In genomic region chr13:55721516-55721915, GRCm38 (mm10) we compare ENCODE assay signal across 22 mouse cellular contexts. TPM values are rescaled to one million over a fixed set of nuclear protein-coding genes. Genes with fewer than 3 reads are reported as not detected.
DNase-seq lines count a peak whose midpoint lies in the region; ATAC-seq and TF ChIP-seq lines count a peak whose summit lies in the region.
"Had no signal": no experiment of that assay in that cellular context is flagged by ENCODE, and none has a peak within 500 bp of the region (broad histone marks: within the 10 kb centered on the region; RNA-seq: fewer than 3 reads in every experiment).

No protein-coding gene starts in this region.

- peaks cover 16% of the 10 kb centered on the region for H3K4me1 ChIP-seq in cerebellum, adult 2 months (ENCODE audit: control insufficient read depth, insufficient read depth, low read length)
- H3K4me1 ChIP-seq in heart, embryonic 12.5 days (replicated peaks): no peaks in the 10 kb centered on the region
- H3K4me1 ChIP-seq: heart, embryonic 15.5 days had no signal

- no peaks in the 10 kb centered on the region for H3K27me3 ChIP-seq in cerebellum, adult 2 months (ENCODE audit: control insufficient read depth, insufficient read depth, low read length)
- no peaks in the 10 kb centered on the region for H3K27me3 ChIP-seq in heart, embryonic 12.5 days (replicated peaks)
- H3K27me3 ChIP-seq: heart, embryonic 15.5 days; limb, embryonic 13.5 days; liver, embryonic 12.5 days; neural tube, embryonic 12.5 days had no signal

- TF ChIP-seq POLR2A in cerebellum, adult 2 months (IDR thresholded peaks at IDR 0.05; ENCODE audit: borderline replicate concordance, insufficient read depth, low read length): no peak

- ATAC-seq in heart, embryonic 12.5 days (ENCODE audit: insufficient number of reproducible peaks, low FRiP score): no peak
- ATAC-seq: forebrain, postnatal 0 days; liver, embryonic 12.5 days had no signal

- no peak overlapping the region for H3K4me3 ChIP-seq in left cerebral cortex, adult 2 months
- H3K4me3 ChIP-seq in cerebellum, adult 2 months (replicated peaks; ENCODE audit: insufficient read depth, low read depth, low read length): peak overlapping the region; percentile 10
- H3K4me3 ChIP-seq in heart, embryonic 12.5 days: no peak overlapping the region
- H3K4me3 ChIP-seq: heart, embryonic 15.5 days; limb, embryonic 13.5 days; liver, embryonic 12.5 days; neural tube, embryonic 12.5 days had no signal

- DNase-seq in left cerebral cortex, adult 2 months (ENCODE audit: extremely low spot score in 1 of 2, low spot score in 2 of 2): no peak
- DNase-seq in left cerebral cortex, adult 11 months (ENCODE audit: low spot score): no peak
- peak; percentile 54 for DNase-seq in cerebellum, adult 11 months
- peak; percentile 66 to 76 for DNase-seq in cerebellum, adult 2 months
- peak; percentile 69 to 78 for DNase-seq in cerebellum, postnatal 25 days
- no peak for DNase-seq in heart, adult 18-20 months
- DNase-seq: adrenal gland, adult 2 months; forebrain, postnatal 0 days; gastrocnemius, postnatal 36 days; heart, postnatal 36 days; kidney, adult 11 months; lung, adult 18-20 months; lung, postnatal 10 days; right cerebral cortex, postnatal 4 days; thymus, postnatal 36 days had no signal

- no peak overlapping the region for H3K4me2 ChIP-seq in heart, embryonic 12.5 days
- H3K4me2 ChIP-seq: heart, embryonic 15.5 days; limb, embryonic 13.5 days; liver, embryonic 12.5 days; midbrain, embryonic 11.5 days; neural tube, embryonic 12.5 days had no signal

- no peak for TF ChIP-seq CTCF in left cerebral cortex, adult 2 months (IDR thresholded peaks at IDR 0.05)
- TF ChIP-seq CTCF in cerebellum, adult 2 months (IDR thresholded peaks at IDR 0.05; ENCODE audit: borderline replicate concordance, insufficient read depth, low read depth, low read length): no peak

- WGBS in cerebellum, adult 2 months: 8% methylated on average over 8 of the region's 8 CpGs
- WGBS in heart, embryonic 12.5 days: 77% methylated on average over 8 of the region's 8 CpGs

- H3K9ac ChIP-seq in heart, embryonic 12.5 days: no peak overlapping the region
- H3K9ac ChIP-seq: forebrain, postnatal 0 days; heart, embryonic 15.5 days; limb, embryonic 13.5 days; liver, embryonic 12.5 days; neural tube, embryonic 12.5 days had no signal

- intact Hi-C loops in left cerebral cortex, adult 2 months (cut with DNase I): no loop called here

- no peaks in the 10 kb centered on the region; the same call in 1 of the 2 replicates for H3K9me3 ChIP-seq in heart, embryonic 12.5 days (replicated peaks)
- H3K9me3 ChIP-seq: heart, embryonic 15.5 days; limb, embryonic 13.5 days; liver, embryonic 12.5 days; neural tube, embryonic 12.5 days had no signal

- peaks cover 64% of the 10 kb centered on the region for H3K36me3 ChIP-seq in heart, embryonic 12.5 days

- peak overlapping the region; percentile 47 for H3K27ac ChIP-seq in left cerebral cortex, adult 2 months
- H3K27ac ChIP-seq in cerebellum, adult 2 months (ENCODE audit: insufficient read depth, low read length): peak overlapping the region; percentile 23; the same call in 1 of the 2 replicates
- no peak overlapping the region for H3K27ac ChIP-seq in heart, embryonic 12.5 days (ENCODE audit: poor library complexity, severe bottlenecking)
- H3K27ac ChIP-seq: heart, embryonic 15.5 days; kidney, postnatal 0 days; limb, embryonic 13.5 days; liver, embryonic 12.5 days; neural tube, embryonic 12.5 days had no signal

RNA-seq across cellular contexts. Expression of gene Pcbd2, which starts 5.7 kb away (rescaled TPM):
- 10 to 100 TPM; 20.9 to 24.0 TPM for total RNA-seq in left cerebral cortex, adult 2 months (2021)
- polyA plus RNA-seq in cerebellum, adult 2 months (2012; rRNA removed): 38.0 and 40.0 TPM in 2 replicates
- polyA plus RNA-seq in heart, embryonic 12.5 days (2016; fragmentation: Nextera tagmentation; extraction: Ambion mirVana): 60.3 and 60.8 TPM in 2 replicates
- 10 to 100 TPM; 51.3 to 56.3 TPM for total RNA-seq in heart, adult 18-20 months (2021)

RNA-seq across cellular contexts. Expression of gene Txndc15, which starts 7.1 kb away (rescaled TPM):
- 10 to 100 TPM; 74.9 to 76.6 TPM for total RNA-seq in left cerebral cortex, adult 2 months (2021)
- 74.3 and 74.9 TPM in 2 replicates for polyA plus RNA-seq in cerebellum, adult 2 months (2012; rRNA removed)
- polyA plus RNA-seq in heart, embryonic 12.5 days (2016; fragmentation: Nextera tagmentation; extraction: Ambion mirVana): 63.7 and 67.4 TPM in 2 replicates
- 10 to 100 TPM; 43.7 to 48.5 TPM for total RNA-seq in heart, adult 18-20 months (2021)

RNA-seq across cellular contexts. Expression of gene B230219D22Rik, which starts 28.6 kb away (rescaled TPM):
- 10 to 100 TPM; 74.6 to 77.8 TPM for total RNA-seq in left cerebral cortex, adult 2 months (2021)
- 63.4 and 72.9 TPM in 2 replicates for polyA plus RNA-seq in cerebellum, adult 2 months (2012; rRNA removed)
- polyA plus RNA-seq in heart, embryonic 12.5 days (2016; fragmentation: Nextera tagmentation; extraction: Ambion mirVana): 76.3 and 77.1 TPM in 2 replicates
- 10 to 100 TPM; 38.0 to 39.3 TPM for total RNA-seq in heart, adult 18-20 months (2021)

Comparison
In these comparisons a context has a peak if more than half of its experiments do, and no peak if none do; other contexts are left out.
1. DNase-seq: peak in cerebellum, adult 11 months (single experiment), cerebellum, adult 2 months (2 of 2) and cerebellum, postnatal 25 days (2 of 2); none in left cerebral cortex, adult 2 months (0 of 2), left cerebral cortex, adult 11 months (single experiment) and heart, adult 18-20 months (0 of 2).